Mouse (Mus musculus): Measurements from ENCODE around the gene Otud1.

The Otud1 gene

DNA sequence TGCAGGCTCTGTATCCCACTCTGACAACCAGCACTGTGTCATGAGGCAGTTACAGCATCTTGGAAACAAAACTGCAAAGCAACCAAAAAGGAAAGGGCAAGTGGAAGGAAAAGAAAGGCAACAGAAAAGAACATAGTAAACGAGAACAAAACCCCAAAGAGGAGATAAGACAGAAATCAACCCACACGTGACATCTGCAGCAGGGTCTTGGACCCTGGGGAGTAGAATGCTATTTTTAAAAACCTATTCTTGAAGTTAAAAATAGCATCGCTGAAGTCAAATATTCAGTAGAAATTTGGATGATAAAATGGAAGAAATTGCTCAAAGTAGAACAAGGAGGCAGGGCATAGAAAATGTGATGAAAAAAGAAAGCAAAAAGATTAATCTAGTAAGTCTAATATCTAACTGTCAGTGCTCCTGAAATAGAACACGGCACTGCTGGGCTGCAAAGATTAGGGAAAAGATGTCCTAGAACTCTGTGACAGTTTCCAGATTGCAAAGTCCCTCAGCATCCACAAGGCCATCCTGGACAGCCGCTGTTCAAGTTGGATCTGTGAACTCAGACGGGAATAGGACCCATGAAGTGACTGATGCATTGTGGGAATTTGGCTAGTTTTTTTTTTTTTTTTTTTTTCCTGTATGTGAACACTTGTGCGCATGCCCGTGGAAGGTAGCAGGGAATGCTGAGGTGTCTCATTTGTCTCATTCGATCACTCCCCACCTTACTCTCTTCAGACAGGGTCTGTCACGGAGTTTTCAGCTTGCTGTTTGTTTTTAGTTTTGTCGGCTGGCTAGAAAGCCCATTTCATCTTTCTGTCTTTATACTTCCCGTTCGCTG is 13.5 kb downstream of the Otud1 start:
- no peak for DNase-seq

DNA sequence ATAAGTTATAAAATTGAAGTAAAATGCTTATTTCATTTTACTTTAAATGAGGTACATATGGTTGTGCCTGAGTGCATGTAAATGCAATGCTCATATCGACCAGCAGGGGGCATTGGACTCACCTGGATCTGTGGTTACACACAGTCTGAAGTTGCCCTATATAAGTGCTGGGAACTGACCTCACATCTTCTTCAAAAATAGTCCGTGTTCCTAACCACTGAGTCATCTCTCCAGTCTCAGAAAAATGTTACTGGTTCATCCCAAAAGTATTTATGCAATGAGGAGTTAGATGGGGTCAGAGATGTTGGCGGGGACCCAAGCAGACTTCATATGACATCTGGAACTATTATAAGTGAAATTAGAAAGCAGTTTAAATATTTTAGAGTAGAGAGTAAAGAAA is 25.4 kb downstream of the Otud1 start:
- DNase-seq = peak; percentile 12 to 36

DNA sequence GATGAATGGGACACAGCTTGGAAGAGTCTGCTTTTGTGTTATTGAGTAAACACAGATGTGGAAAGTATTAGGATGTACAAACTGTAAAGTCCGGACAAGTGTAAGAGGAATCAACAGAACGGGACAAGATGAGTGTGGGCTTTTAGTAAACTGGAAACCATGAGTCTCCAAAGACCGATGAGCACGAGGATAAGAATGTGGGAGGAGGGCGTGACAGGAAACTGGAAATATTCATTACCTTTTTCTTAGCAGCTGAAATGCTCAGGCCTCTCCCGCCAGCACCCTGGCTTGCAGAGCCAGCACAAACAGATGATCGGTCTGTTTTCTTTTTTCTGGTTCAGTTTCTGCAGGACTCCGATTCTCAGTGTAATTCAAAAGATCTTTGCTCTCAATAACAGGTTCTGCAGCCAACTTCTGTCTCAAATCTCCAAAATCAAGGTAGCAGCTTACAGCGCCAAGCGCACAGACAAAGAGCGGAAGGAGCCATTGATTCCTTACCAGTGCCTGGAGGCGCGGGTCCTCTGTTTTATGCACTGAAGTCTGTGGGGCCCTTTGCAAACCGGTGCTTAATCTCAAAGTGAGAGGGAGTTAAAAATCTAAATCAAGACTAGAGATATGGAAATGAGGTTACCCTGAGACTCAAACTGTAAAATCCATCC is 28.1 kb downstream of the Otud1 start:
- no peak for DNase-seq

- DNase-seq = no peak
Measured at GRCm38 (mm10) chr2:19690094-19690493, 32.5 kb downstream of the Otud1 start.

DNA sequence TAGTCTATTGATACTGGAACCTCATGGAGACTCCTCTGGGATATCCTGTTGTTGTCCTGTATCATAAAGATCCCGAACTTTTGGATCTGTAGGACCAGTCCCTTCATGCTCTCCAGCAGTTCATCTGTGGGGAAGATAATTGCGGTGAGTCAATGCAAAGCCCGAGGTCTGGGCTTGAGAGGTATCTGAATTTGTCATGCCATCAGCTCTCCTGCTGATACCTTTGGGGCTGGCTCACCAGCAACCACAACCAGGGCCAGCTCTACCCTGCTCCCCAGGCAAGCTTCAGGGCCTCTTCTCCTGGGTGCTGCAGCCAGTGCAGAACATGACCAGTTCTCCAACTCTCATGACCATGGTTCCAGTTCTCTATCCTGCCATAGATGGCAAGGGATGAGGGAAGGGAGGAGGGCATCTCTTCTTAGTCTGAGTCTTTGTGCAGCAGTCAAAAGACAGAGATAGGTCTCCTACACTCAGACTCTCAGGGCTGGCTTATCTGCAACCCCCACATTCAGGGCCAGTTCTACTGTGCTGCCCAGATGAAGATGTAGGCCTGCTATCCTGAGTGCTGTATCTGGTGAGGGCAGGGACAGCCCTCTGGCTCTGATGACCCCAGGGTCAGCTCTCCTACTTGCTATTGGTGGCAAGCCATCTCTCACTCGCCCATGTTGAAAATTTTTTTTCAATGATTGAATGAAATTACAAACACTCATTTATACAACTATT is 42.2 kb downstream of the Otud1 start:
- DNase-seq = no peak

GRCm38 (mm10) chr2:19701386-19701785 is 43.8 kb downstream of the Otud1 start:
- DNase-seq = peak in 1 of 2 experiments; percentile 29

DNA sequence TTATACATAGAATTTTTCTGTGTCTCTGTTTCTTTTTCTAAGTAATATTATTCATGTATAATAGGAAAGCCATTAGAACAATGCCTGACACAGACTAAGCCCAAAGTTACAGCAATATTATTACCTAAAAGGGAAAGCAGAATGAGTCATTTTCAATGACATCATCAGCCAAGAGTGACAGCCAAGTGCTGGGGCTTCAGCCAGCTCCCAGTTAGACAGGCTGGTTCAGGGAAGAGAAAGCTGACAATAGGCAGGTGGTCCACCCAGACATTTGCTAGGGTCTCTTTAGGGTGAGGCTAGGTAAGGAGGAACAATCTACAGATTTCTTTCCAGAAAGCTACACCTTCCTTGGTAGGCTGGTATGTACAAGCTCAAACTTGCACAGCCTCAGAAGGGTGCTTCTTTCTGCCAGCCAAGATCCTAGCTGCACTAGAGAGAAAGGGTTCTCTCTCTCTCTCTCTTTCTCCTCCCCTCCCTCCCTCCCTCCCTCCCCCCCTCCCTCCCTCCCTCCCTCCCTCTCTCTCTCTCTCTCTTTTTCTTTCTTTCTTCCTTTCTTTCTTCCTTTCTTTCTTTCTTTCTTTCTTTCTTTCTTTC is 45.6 kb downstream of the Otud1 start:
- peak; percentile 34 to 50 for DNase-seq

DNA sequence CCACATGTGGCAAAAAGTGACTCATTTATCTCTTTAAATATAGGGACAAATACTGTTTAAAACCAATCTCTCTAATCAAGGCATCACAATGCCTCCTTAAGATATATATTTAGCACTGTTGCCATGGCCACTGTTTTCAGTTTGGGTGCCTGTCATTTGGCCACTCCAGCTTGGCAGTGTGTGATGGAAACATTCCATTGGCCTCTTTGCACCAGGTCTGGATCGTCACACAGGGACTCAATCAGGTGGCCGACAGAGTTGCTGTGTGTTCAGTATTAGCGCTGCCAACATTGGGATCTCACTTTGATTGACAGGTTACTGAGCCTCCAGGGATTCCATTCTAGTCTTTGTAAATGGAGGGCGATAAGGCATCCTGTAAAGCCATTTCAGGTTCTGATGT is 46.1 kb downstream of the Otud1 start:
- peak; percentile 62 to 74 for DNase-seq

- DNase-seq = no peak
Measured at GRCm38 (mm10) chr2:19704272-19704671, 46.7 kb downstream of the Otud1 start.

DNA sequence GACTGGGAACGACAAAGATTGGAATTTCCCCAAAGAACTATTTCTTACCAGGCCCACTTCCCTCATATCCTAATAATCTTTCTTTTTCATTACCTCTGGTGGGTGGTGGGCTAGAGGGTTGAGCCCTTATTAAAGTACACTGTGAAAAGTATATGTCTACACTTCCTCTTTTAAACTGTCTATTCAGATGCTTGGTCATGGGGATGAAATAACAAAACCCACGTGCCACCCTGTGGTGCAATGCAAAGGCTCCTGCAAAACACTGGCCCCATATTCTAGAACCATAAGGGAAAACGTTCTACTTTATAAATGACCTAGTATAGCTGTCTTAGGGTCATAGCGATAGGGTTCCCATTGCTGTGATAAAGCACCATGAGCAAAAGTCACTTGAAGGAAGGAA is 49.3 kb downstream of the Otud1 start:
- DNase-seq = no peak
